In genomic region chr7:121257466-121257865, GRCm38 (mm10) we compare ENCODE assay signal across 19 mouse cellular contexts.
DNase-seq lines count a peak whose midpoint lies in the region; TF ChIP-seq lines count a peak whose summit lies in the region.
"Had no signal": no experiment of that assay in that cellular context is flagged by ENCODE, and none has a peak within 500 bp of the region (broad histone marks: within the 10 kb centered on the region; RNA-seq: fewer than 3 reads in every experiment).

No protein-coding gene starts in this region.

- no peak for TF ChIP-seq POLR2A in testis, adult 2 months (IDR thresholded peaks at IDR 0.05; ENCODE audit: control insufficient read depth, low read depth, low read length)

- peak overlapping the region; percentile 71 for H3K4me3 ChIP-seq in testis, adult 2 months (ENCODE audit: control insufficient read depth, low read depth, low read length)
- H3K4me3 ChIP-seq: embryonic facial prominence, embryonic 13.5 days; embryonic facial prominence, embryonic 15.5 days; erythroblast, embryonic 14.5 days; forebrain, embryonic 10.5 days; forebrain, embryonic 12.5 days had no signal

- peak; percentile 6 for DNase-seq in adrenal gland, adult 2 months
- no peak for DNase-seq in adrenal gland, postnatal 14 days
- peak; percentile 77 for DNase-seq in heart, adult 11 months
- no peak for DNase-seq in heart, postnatal 36 days
- no peak for DNase-seq in testis, postnatal 10 days (ENCODE audit: low spot score)
- DNase-seq: adrenal gland, postnatal 25 days; cerebellum, adult 11 months; cerebellum, adult 18-20 months; cerebellum, adult 8-10 months; cerebellum, adult 9-11 months; cerebellum, postnatal 14 days; cerebellum, postnatal 36 days; embryo, embryonic 11 days had no signal

- no peaks in the 10 kb centered on the region for H3K36me3 ChIP-seq in testis, adult 2 months (ENCODE audit: control insufficient read depth, insufficient read depth, low read length)
- H3K36me3 ChIP-seq: embryonic facial prominence, embryonic 13.5 days; embryonic facial prominence, embryonic 15.5 days; forebrain, embryonic 10.5 days; forebrain, embryonic 12.5 days had no signal

- no peak overlapping the region for H3K27ac ChIP-seq in testis, adult 2 months (ENCODE audit: control insufficient read depth, insufficient read depth, low read depth, low read length)
- H3K27ac ChIP-seq: embryonic facial prominence, embryonic 13.5 days; embryonic facial prominence, embryonic 15.5 days; forebrain, embryonic 10.5 days; forebrain, embryonic 12.5 days had no signal

- H3K27me3 ChIP-seq in testis, adult 2 months (ENCODE audit: control insufficient read depth, insufficient read depth, low read length): no peaks in the 10 kb centered on the region
- H3K27me3 ChIP-seq: embryonic facial prominence, embryonic 13.5 days; embryonic facial prominence, embryonic 15.5 days had no signal

- H3K4me1 ChIP-seq in testis, adult 2 months (ENCODE audit: control insufficient read depth, insufficient read depth, low read length): peaks cover 3% of the 10 kb centered on the region
- H3K4me1 ChIP-seq: embryonic facial prominence, embryonic 13.5 days; embryonic facial prominence, embryonic 15.5 days; forebrain, embryonic 10.5 days; forebrain, embryonic 12.5 days had no signal

- TF ChIP-seq CTCF in testis, adult 2 months (IDR thresholded peaks at IDR 0.05; ENCODE audit: control insufficient read depth, insufficient read depth, insufficient replicate concordance, low read depth, low read length): no peak

- intact Hi-C loops in heart, postnatal 36 days (cut with DNase I): no loop called here

Comparison
In these comparisons a context has a peak if more than half of its experiments do, and no peak if none do; other contexts are left out.
1. DNase-seq: peak in adrenal gland, adult 2 months (single experiment) and heart, adult 11 months (single experiment); none in adrenal gland, postnatal 14 days (single experiment), heart, postnatal 36 days (0 of 2) and testis, postnatal 10 days (single experiment).